Mouse (Mus musculus): ENCODE measurements around the gene Manbal.

DNA sequence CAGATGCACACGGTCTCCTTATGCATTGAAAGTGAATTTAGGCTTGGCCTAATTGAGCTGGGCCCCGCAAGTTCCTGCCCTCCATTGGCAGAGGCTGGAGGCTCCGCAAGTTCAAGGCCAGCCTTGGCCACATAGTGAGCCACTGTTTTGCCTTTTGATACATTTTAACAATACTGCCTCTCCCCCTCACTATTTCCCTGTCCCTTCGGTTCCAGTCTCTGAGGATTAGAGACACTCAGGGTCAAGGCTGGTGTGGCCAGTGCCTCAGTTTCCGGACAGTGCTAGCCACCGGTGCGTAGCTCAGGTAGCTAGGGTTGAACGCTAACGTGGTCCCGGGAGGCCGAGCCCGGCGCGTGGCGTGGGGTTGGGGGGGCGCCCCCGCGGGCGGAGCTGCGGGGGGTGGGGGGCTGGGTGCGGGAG, 56.3 kb downstream of the Manbal start:
- TF ChIP-seq USF1 (IDR thresholded peaks at IDR 0.05; ENCODE audit: low read depth) (no peak), POLR2A (IDR thresholded peaks at IDR 0.05; ENCODE audit: insufficient read length, low read depth) (no peak), E2F4 (IDR thresholded peaks at IDR 0.05; ENCODE audit: insufficient read depth) (no peak), MYOG (IDR thresholded peaks at IDR 0.05; ENCODE audit: control insufficient read depth in 1 of 3, insufficient read depth in 1 of 3, insufficient read length in 2 of 3, low read depth in 2 of 3) (no peak), CEBPB (IDR thresholded peaks at IDR 0.05; ENCODE audit: insufficient read depth, poor library complexity, severe bottlenecking) (no peak), MAX (IDR thresholded peaks at IDR 0.05; ENCODE audit: low read depth) (no peak)
